Mouse (Mus musculus): ENCODE measurements around the gene Atg9a.

GRCm38 (mm10) chr1:75216797-75217585, 25.0 kb upstream of the Atg9a start:
- TF ChIP-seq EP300 (IDR thresholded peaks at IDR 0.05): no peak
- no peak for TF ChIP-seq CTCF (IDR thresholded peaks at IDR 0.05)
